Mouse (Mus musculus) heart, adult 2 months (tissue): ENCODE data around the gene Paf1.

Experiments
- CTCF ChIP-seq: fragments of 200-600 bp; IDR thresholded peaks from 2 replicates; pipeline ENCODE4 v1.8.1; 2022; ENCODE audit warnings: antibody characterized with exemption, mild to moderate bottlenecking, moderate library complexity
- POLR2A ChIP-seq: fragments of 200-500 bp; IDR thresholded peaks from 2 replicates; pipeline ENCODE4 v1.6.1; 2011; ENCODE audit warnings: mild to moderate bottlenecking, low read depth, low read length, control low read depth; ENCODE audit not compliant: insufficient read depth

DNA sequence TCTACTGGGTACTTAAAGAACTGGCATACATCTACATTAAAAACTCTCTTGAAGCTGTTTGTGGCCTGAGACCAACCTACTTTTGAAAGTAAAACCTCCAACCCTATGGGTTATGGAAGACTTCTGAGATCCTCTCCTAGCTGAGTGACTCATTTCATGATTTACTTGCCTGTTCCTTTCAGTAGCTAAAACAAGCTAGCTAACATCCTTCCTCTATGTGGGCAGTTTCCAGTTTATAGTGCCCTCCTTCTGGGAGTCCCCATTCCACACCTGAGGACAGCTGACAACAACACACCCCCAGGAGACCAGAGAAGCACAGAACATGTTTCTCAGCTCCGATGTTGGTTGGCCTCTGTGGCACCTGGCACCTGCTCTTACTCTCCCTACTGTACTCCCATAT lies 30.3 kb downstream of the Paf1 start:
- TF ChIP-seq CTCF (no peak), POLR2A (no peak)
